Mouse (Mus musculus) right cerebral cortex, postnatal 10 days (tissue): ENCODE data around the gene Adra1b.

Source experiments
- DNase-seq, 2 experiments: peaks; one replicate each; pipeline ENCODE4 v3.0.0; 2021; ENCODE audit warnings: low spot score in 2 of 2

Gene Adra1b

GRCm38 (mm10) chr11:43820552-43821460, 80.2 kb downstream of the Adra1b start:
- DNase-seq, result no peak

- DNase-seq, result no peak
Observed at GRCm38 (mm10) chr11:43817368-43817923, 83.6 kb downstream of the Adra1b start.

DNA sequence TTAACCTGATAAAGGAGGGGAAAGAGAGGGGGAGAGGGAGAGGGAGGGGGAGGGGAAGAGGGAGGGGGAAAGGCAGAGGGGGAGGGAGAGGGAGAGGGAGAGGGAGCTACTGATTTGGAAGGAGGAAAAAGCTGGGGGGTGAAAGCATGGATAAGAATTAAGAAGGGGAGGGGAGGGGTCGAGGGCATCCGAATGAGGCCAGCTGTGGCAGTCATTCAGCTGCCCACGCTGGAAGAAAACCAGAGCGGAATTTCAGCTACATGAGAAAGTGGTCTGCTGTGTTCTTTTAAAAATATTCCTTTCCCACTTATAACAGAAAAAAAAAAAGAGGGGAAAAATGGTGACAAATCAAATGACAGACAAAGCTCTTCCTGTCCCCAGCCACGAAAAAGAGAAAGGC, 88.5 kb downstream of the Adra1b start:
- no peak for DNase-seq

DNA sequence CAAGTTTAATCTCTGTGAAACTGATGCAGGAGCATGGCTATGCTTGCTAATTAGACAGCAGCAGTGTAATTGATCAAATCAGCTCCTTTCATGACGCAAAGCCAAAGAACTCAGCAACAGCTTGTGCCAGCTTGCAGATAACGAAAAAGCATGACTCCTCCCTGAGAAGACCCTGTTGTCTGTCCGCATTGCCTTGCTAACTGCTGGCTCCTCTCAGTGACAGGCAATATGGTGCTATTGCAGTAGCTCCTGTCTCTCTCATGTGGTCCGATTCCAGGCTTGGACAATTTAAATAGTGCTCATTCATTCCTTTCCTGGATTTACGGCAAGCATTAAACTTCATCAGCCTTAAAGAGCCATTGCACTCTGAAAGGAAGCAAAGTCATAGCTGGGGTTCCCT, 93.3 kb downstream of the Adra1b start:
- DNase-seq, result no peak

GRCm38 (mm10) chr11:43795992-43796391, 105.0 kb downstream of the Adra1b start:
- peak; percentile 21 to 30 for DNase-seq

DNA sequence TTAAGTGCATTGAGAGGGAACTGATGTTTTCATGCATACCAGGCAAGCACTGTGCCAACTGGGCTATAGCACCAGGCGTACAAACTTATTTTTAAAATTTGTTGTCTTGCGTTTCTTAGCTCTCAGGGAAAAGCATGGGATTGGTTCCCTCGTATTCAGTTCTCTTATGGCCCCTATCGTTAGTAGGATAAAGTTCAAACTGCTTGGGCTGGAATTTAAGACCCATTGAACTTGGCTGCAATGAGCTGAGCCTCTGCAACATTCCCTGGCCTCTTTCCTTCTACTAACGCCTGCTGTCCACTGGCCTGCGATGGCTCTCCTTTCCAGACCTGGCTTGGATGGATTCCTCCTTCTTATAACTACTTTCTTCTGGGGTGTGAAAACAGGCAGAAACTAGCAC, 110.6 kb downstream of the Adra1b start:
- DNase-seq, result no peak

DNA sequence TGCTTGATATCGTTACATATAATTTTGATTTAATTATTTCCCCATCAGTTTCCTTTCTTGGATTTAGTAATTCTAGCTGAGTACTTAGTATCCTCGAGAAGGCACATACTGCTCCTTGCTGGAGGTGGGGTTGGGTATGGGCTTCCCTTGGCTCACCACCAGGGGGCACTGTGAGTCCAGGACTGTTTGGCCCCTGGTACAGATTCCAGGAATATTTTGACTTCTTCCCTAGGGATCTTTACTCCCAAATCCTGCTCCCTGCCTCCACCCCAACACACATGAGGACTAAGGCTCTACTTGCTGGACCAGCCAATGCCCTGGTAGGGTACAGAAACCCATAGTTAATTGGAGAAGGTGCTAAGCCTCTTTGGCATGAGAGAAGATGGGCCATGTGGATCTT, 117.2 kb downstream of the Adra1b start:
- DNase-seq, result peak; percentile 56 to 81

DNA sequence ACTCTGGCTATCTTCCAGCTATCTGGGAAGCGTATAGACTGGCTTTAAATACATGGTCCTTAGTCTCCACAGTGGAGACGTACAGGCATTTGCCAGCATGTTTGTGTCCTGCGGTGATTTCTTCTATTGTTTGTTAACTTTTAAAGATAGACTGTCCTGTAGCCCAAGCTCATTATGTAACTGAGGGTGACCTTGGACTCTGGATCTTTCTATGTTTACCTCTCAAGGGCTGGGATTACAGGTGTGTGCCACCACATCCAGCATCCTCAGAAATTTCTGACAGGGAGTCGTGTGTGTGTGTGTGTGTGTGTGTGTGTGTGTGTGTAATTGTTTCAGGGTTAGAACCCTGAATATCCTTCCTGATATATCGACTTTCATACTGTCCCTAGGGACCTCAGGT, 117.9 kb downstream of the Adra1b start:
- no peak for DNase-seq

- no peak for DNase-seq
Observed at GRCm38 (mm10) chr11:43779551-43779950, 121.5 kb downstream of the Adra1b start.

- no peak for DNase-seq
Observed at GRCm38 (mm10) chr11:43776324-43776694, 124.7 kb downstream of the Adra1b start.

- DNase-seq, result no peak
Observed at GRCm38 (mm10) chr11:43775469-43776323, 125.3 kb downstream of the Adra1b start.

- DNase-seq, result no peak
Observed at GRCm38 (mm10) chr11:43773725-43774124, 127.3 kb downstream of the Adra1b start.

- DNase-seq, result no peak
Observed at GRCm38 (mm10) chr11:43770110-43770509, 130.9 kb downstream of the Adra1b start.

GRCm38 (mm10) chr11:43767749-43768148, 133.3 kb downstream of the Adra1b start:
- no peak for DNase-seq

DNA sequence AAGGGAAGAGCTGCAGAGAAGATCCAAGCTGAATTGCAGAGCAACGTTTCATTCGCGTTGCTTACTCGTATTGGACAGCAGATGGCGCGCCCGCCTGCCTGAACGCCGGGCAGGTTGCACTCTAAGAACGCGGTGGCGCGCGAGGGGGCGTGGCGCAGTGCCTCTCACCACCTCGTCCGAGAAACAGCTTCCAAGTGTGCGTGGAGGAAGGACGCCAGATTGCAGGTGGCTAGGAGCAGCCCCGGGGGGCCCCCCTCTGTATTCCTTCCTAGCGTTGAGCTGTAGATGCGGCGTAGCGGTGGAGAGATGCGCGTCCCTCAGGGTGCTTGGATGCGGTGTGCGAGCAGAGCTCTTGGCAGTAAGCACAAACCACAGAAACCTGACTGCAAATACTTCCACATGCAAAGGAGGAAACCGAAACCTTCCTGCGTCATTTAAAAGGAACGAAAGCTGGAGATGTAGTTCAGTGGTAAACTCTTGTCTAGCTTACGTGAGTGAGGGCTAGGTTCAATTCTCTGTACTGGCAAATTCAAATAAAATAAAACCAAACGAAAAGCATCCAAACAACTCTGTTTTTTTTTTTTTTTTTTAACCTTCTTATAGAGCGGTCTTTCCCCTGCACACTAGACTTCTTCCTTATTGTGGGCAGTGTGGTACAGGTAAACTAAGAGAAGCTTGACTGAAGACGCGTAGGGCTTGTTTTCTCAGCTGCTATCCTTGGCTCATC, 133.9 kb downstream of the Adra1b start:
- DNase-seq, result peak; percentile 81 to 85

- DNase-seq, result no peak
Observed at GRCm38 (mm10) chr11:43758436-43758835, 142.6 kb downstream of the Adra1b start.

GRCm38 (mm10) chr11:43755411-43755810, 145.6 kb downstream of the Adra1b start:
- DNase-seq, result no peak

GRCm38 (mm10) chr11:43754568-43754967, 146.4 kb downstream of the Adra1b start:
- DNase-seq, result no peak

DNA sequence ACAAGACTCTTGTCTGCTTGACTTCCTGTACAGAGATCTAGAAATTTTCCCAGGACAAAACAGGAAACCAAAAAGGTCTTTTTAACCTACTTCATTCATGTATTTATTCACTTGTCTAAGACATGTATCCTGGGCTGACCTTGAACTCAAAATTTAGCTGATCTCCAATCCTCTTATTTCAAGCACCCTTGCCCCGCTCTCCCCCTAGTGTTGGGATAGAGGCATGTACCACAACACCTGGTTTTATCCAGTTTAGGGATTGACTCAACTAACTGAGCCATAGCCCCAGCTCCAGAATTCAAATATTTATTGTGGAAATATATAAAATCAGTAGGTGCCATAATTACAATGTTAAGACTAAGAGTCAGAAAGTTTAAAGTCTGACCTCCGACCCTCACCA, 149.5 kb downstream of the Adra1b start:
- no peak for DNase-seq

- DNase-seq, result peak; percentile 99
Observed at GRCm38 (mm10) chr11:43747233-43748226, 153.5 kb downstream of the Adra1b start, which contains the start of gene Ttc1. Gene Ttc1, minus strand, starts transcription at chr11:43748008.
